12 mouse cellular contexts compared by ENCODE assay signal in genomic region chr14:19740147-19740738, GRCm38 (mm10).
"Had no signal": no experiment of that assay in that cellular context is flagged by ENCODE, and none has a peak within 500 bp of the region (broad histone marks: within the 10 kb centered on the region; RNA-seq: fewer than 3 reads in every experiment).

No protein-coding gene starts in this region.

- H3K9ac ChIP-seq: limb, embryonic 12.5 days; liver, embryonic 14.5 days; midbrain, embryonic 13.5 days; neural tube, embryonic 15.5 days had no signal

- DNase-seq: layer of hippocampus, postnatal 36 days; liver; lung, adult 18-20 months; right cerebral cortex, adult 18-20 months; right cerebral cortex, postnatal 25 days; thymus, adult 18-20 months; thymus, postnatal 14 days had no signal

- H3K9me3 ChIP-seq: limb, embryonic 12.5 days; midbrain, embryonic 13.5 days; neural tube, embryonic 15.5 days had no signal

- ATAC-seq: midbrain, embryonic 13.5 days had no signal

- H3K36me3 ChIP-seq: limb, embryonic 12.5 days; midbrain, embryonic 13.5 days; neural tube, embryonic 15.5 days had no signal

- H3K27me3 ChIP-seq: limb, embryonic 12.5 days; midbrain, embryonic 13.5 days; neural tube, embryonic 15.5 days had no signal

- H3K27ac ChIP-seq: limb, embryonic 12.5 days; liver, embryonic 14.5 days; midbrain, embryonic 13.5 days; neural tube, embryonic 15.5 days had no signal

- H3K4me3 ChIP-seq: limb, embryonic 12.5 days; midbrain, embryonic 13.5 days; myocyte; neural tube, embryonic 15.5 days had no signal

- H3K4me2 ChIP-seq: limb, embryonic 12.5 days; midbrain, embryonic 13.5 days; neural tube, embryonic 15.5 days had no signal
